20 mouse cellular contexts compared by ENCODE assay signal in the genomic region with DNA sequence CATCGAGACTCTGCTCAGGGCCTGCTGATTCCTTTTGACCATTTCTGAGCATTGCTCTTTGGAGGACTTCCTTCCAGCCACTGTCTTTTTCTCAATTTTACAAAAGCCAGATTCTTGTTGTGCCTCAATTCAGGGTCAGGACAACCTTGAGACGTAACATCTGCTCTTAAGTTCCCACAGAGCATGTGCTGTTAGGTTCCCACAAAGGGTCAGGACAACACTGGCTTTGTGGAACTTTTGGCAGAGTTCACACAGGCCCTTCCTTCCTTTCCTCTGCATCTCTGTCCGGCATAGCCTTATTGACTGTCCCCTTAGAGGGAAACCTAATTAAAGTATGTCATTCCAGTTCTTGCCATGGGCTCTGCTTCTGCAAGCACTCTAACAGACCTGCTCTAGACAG. TPM values are rescaled to one million over a fixed set of nuclear protein-coding genes. Genes with fewer than 3 reads are reported as not detected.
A peak's percentile ranks its signal among the peaks of the same experiment; 100 is the strongest.
DNase-seq lines count a peak whose midpoint lies in the region; ATAC-seq and TF ChIP-seq lines count a peak whose summit lies in the region.
"Had no signal": no experiment of that assay in that cellular context is flagged by ENCODE, and none has a peak within 500 bp of the region (broad histone marks: within the 10 kb centered on the region; RNA-seq: fewer than 3 reads in every experiment).

No protein-coding gene starts in this region.

- H3K4me3 ChIP-seq in stomach, embryonic 15.5 days (replicated peaks) = no peak overlapping the region
- H3K4me3 ChIP-seq in stomach, postnatal 0 days (ENCODE audit: low read depth, low read length) = no peak overlapping the region
- H3K4me3 ChIP-seq: embryonic facial prominence, embryonic 10.5 days; forebrain, embryonic 13.5 days; gastrocnemius, adult 2 months; heart, embryonic 13.5 days; hindbrain, embryonic 10.5 days had no signal

- peak; percentile 47; the same call in 1 of the 2 replicates for ATAC-seq in stomach, embryonic 15.5 days (ENCODE audit: insufficient read depth, low FRiP score, low read depth)
- no peak for ATAC-seq in stomach, postnatal 0 days (ENCODE audit: low FRiP score, low TSS enrichment)
- ATAC-seq: forebrain, embryonic 13.5 days; forebrain, postnatal 0 days had no signal

- no peak for TF ChIP-seq CTCF in stomach, postnatal 0 days (IDR thresholded peaks at IDR 0.05; ENCODE audit: low read depth)

- no peak overlapping the region for H3K27ac ChIP-seq in stomach, embryonic 15.5 days
- no peak overlapping the region for H3K27ac ChIP-seq in stomach, postnatal 0 days (replicated peaks)
- H3K27ac ChIP-seq: embryonic facial prominence, embryonic 10.5 days; forebrain, embryonic 13.5 days; gastrocnemius, adult 2 months; heart, embryonic 13.5 days; hindbrain, embryonic 10.5 days; hindbrain, embryonic 14.5 days had no signal

- no peaks in the 10 kb centered on the region for H3K4me1 ChIP-seq in stomach, embryonic 15.5 days
- H3K4me1 ChIP-seq in stomach, postnatal 0 days (replicated peaks; ENCODE audit: control insufficient read depth, insufficient read depth) = no peaks in the 10 kb centered on the region
- H3K4me1 ChIP-seq: embryonic facial prominence, embryonic 10.5 days; forebrain, embryonic 13.5 days; heart, embryonic 13.5 days had no signal

- H3K27me3 ChIP-seq in stomach, embryonic 15.5 days (replicated peaks) = no peaks in the 10 kb centered on the region
- H3K27me3 ChIP-seq in stomach, postnatal 0 days (ENCODE audit: control insufficient read depth, insufficient read depth, low read length) = no peaks in the 10 kb centered on the region
- H3K27me3 ChIP-seq: forebrain, embryonic 13.5 days had no signal

- WGBS in stomach, embryonic 15.5 days = 45% methylated on average over 3 of the region's 3 CpGs
- 61% methylated on average over 3 of the region's 3 CpGs for WGBS in stomach, postnatal 0 days

- DNase-seq in kidney, adult 11 months = peak; percentile 27
- no peak for DNase-seq in kidney, postnatal 25 days
- no peak for DNase-seq in stomach, postnatal 0 days (ENCODE audit: low spot score)
- DNase-seq in kidney, postnatal 10 days = peak; percentile 46
- no peak for DNase-seq in cerebellum, postnatal 10 days
- no peak for DNase-seq in spleen, adult 18-20 months
- DNase-seq: adrenal gland, adult 2 months; adrenal gland, postnatal 25 days; cerebellum, adult 18-20 months; cerebellum, adult 9-11 months; forebrain, postnatal 0 days; gastrocnemius, adult 2 months; gastrocnemius, postnatal 25 days; heart, postnatal 14 days had no signal

- H3K9ac ChIP-seq in stomach, embryonic 15.5 days = no peak overlapping the region
- H3K9ac ChIP-seq in stomach, postnatal 0 days (ENCODE audit: low read length) = no peak overlapping the region
- H3K9ac ChIP-seq: forebrain, embryonic 13.5 days; forebrain, postnatal 0 days; heart, embryonic 13.5 days; hindbrain, embryonic 14.5 days had no signal

- H3K9me3 ChIP-seq in stomach, embryonic 15.5 days = no peaks in the 10 kb centered on the region
- no peaks in the 10 kb centered on the region for H3K9me3 ChIP-seq in stomach, postnatal 0 days (ENCODE audit: control insufficient read depth, low read length)
- H3K9me3 ChIP-seq: embryonic facial prominence, embryonic 10.5 days; forebrain, embryonic 13.5 days; heart, embryonic 13.5 days; hindbrain, embryonic 10.5 days had no signal

- TF ChIP-seq EP300 in stomach, postnatal 0 days (optimal IDR thresholded peaks at IDR 0.05) = no peak

- no peak overlapping the region for H3K4me2 ChIP-seq in stomach, embryonic 15.5 days
- no peak overlapping the region for H3K4me2 ChIP-seq in stomach, postnatal 0 days (replicated peaks; ENCODE audit: low read depth)
- H3K4me2 ChIP-seq: forebrain, embryonic 13.5 days; heart, embryonic 13.5 days; hindbrain, embryonic 14.5 days had no signal

- no peaks in the 10 kb centered on the region for H3K36me3 ChIP-seq in stomach, embryonic 15.5 days
- H3K36me3 ChIP-seq in stomach, postnatal 0 days (ENCODE audit: control insufficient read depth, insufficient read depth, low read length) = no peaks in the 10 kb centered on the region
- H3K36me3 ChIP-seq: embryonic facial prominence, embryonic 10.5 days; heart, embryonic 13.5 days; hindbrain, embryonic 10.5 days had no signal

RNA-seq across cellular contexts. Expression of a gene that starts 18.6 kb away (rescaled TPM):
- 32.4 and 41.9 TPM in 2 replicates for polyA plus RNA-seq in stomach, embryonic 15.5 days (2015; fragmentation: Nextera tagmentation; extraction: Ambion mirVana)
- polyA plus RNA-seq in stomach, postnatal 0 days (2015; fragmentation: Nextera tagmentation; extraction: Ambion mirVana) = 19.3 and 20.2 TPM in 2 replicates

Comparison
In these comparisons a context has a peak if more than half of its experiments do, and no peak if none do; other contexts are left out.
1. DNase-seq: peak in kidney, adult 11 months (single experiment) and kidney, postnatal 10 days (single experiment); none in kidney, postnatal 25 days (0 of 2), stomach, postnatal 0 days (single experiment), cerebellum, postnatal 10 days (0 of 2) and spleen, adult 18-20 months (0 of 2).